In genomic region chr5:108270415-108270814, GRCm38 (mm10) we compare ENCODE assay signal across 8 mouse cellular contexts. TPM values are rescaled to one million over a fixed set of nuclear protein-coding genes. Genes with fewer than 3 reads are reported as not detected.
DNase-seq lines count a peak whose midpoint lies in the region; ATAC-seq and TF ChIP-seq lines count a peak whose summit lies in the region.

No protein-coding gene starts in this region.

- H3K4me3 ChIP-seq in kidney, postnatal 0 days (replicated peaks; ENCODE audit: low read depth, low read length) = peak overlapping the region; percentile 92
- peak overlapping the region; percentile 73 for H3K4me3 ChIP-seq in hindbrain, embryonic 16.5 days (ENCODE audit: low read length)
- H3K4me3 ChIP-seq in midbrain, postnatal 0 days (ENCODE audit: low read depth, low read length) = peak overlapping the region; percentile 94

- 0 out of 2 replicates have a peak, but pooled peaks cover 9% of the 10 kb centered on the region for H3K4me1 ChIP-seq in kidney, postnatal 0 days (replicated peaks; ENCODE audit: insufficient read depth, low read length)
- H3K4me1 ChIP-seq in hindbrain, embryonic 16.5 days (ENCODE audit: control insufficient read depth, insufficient read depth, low read depth, low read length) = peaks cover 32% of the 10 kb centered on the region
- peaks cover 13% of the 10 kb centered on the region; the same call in 1 of the 2 replicates for H3K4me1 ChIP-seq in midbrain, postnatal 0 days (ENCODE audit: insufficient read depth, low read length)

- no peak for TF ChIP-seq CTCF in kidney, postnatal 0 days (IDR thresholded peaks at IDR 0.05; ENCODE audit: low read depth)
- TF ChIP-seq CTCF in midbrain, postnatal 0 days (IDR thresholded peaks at IDR 0.05) = no peak

- no peak overlapping the region for H3K27ac ChIP-seq in kidney, postnatal 0 days
- no peak overlapping the region for H3K27ac ChIP-seq in hindbrain, embryonic 16.5 days (ENCODE audit: low read depth, low read length)
- H3K27ac ChIP-seq in midbrain, postnatal 0 days (ENCODE audit: low read depth, low read length) = no peak overlapping the region

- H3K4me2 ChIP-seq in kidney, postnatal 0 days (ENCODE audit: low read length) = peak overlapping the region; percentile 87
- peak overlapping the region; percentile 86 for H3K4me2 ChIP-seq in hindbrain, embryonic 16.5 days (ENCODE audit: low read length)
- peak overlapping the region; percentile 92 for H3K4me2 ChIP-seq in midbrain, postnatal 0 days (ENCODE audit: low read depth, low read length, poor library complexity, severe bottlenecking)

- DNase-seq in kidney, postnatal 0 days (ENCODE audit: low spot score) = no peak
- no peak for DNase-seq in kidney, adult 9 months
- DNase-seq in c-Kit-positive CD71-positive TER-119-positive erythroid progenitor cells, embryonic 14.5 days (ENCODE audit: low spot score) = peak; percentile 49
- no peak for DNase-seq in midbrain, postnatal 0 days (ENCODE audit: low spot score)
- no peak for DNase-seq in embryo, embryonic 10.5 days (ENCODE audit: low spot score)
- DNase-seq in ovary, postnatal 10 days (ENCODE audit: low spot score) = no peak
- DNase-seq in urinary bladder, postnatal 4 days (ENCODE audit: low spot score in 2 of 2) = no peak

- no peak for ATAC-seq in kidney, postnatal 0 days (replicated peaks; ENCODE audit: low FRiP score, low read depth)
- no peak for ATAC-seq in hindbrain, embryonic 16.5 days
- no peak for ATAC-seq in midbrain, postnatal 0 days (ENCODE audit: low FRiP score)

- H3K27me3 ChIP-seq in kidney, postnatal 0 days (ENCODE audit: insufficient read depth, low read length) = no peaks in the 10 kb centered on the region
- no peaks in the 10 kb centered on the region for H3K27me3 ChIP-seq in hindbrain, embryonic 16.5 days (replicated peaks; ENCODE audit: control insufficient read depth, insufficient read depth, low read length)
- no peaks in the 10 kb centered on the region for H3K27me3 ChIP-seq in midbrain, postnatal 0 days (ENCODE audit: insufficient read depth, low read length)

- peak overlapping the region; percentile 88; the same call in 1 of the 2 replicates for H3K9ac ChIP-seq in kidney, postnatal 0 days (ENCODE audit: low read depth, low read length)
- peak overlapping the region; percentile 41; the same call in 1 of the 2 replicates for H3K9ac ChIP-seq in hindbrain, embryonic 16.5 days (ENCODE audit: low read depth, low read length)
- H3K9ac ChIP-seq in midbrain, postnatal 0 days (replicated peaks; ENCODE audit: low read length, poor library complexity, severe bottlenecking) = no peak overlapping the region; the same call in 1 of the 2 replicates

- H3K9me3 ChIP-seq in kidney, postnatal 0 days (replicated peaks; ENCODE audit: low read length) = no peaks in the 10 kb centered on the region
- no peaks in the 10 kb centered on the region for H3K9me3 ChIP-seq in hindbrain, embryonic 16.5 days (ENCODE audit: control insufficient read depth, low read length)
- H3K9me3 ChIP-seq in midbrain, postnatal 0 days (ENCODE audit: low read length) = no peaks in the 10 kb centered on the region

- WGBS in kidney, postnatal 0 days = 33% methylated on average over 9 of the region's 9 CpGs
- 52% methylated on average over 9 of the region's 9 CpGs for WGBS in hindbrain, embryonic 16.5 days
- 45% methylated on average over 9 of the region's 9 CpGs for WGBS in midbrain, postnatal 0 days

- H3K36me3 ChIP-seq in kidney, postnatal 0 days (ENCODE audit: insufficient read depth, low read length) = no peaks in the 10 kb centered on the region
- no peaks in the 10 kb centered on the region for H3K36me3 ChIP-seq in hindbrain, embryonic 16.5 days (ENCODE audit: control insufficient read depth, insufficient read depth, low read length)
- no peaks in the 10 kb centered on the region for H3K36me3 ChIP-seq in midbrain, postnatal 0 days (ENCODE audit: insufficient read depth, low read length)

RNA-seq across cellular contexts. Expression of gene Dr1, which starts 1.7 kb away (rescaled TPM):
- 42.8 and 44.8 TPM in 2 replicates for polyA plus RNA-seq in kidney, postnatal 0 days (2015; fragmentation: Nextera tagmentation; extraction: Ambion mirVana)
- polyA plus RNA-seq in hindbrain, embryonic 16.5 days (2015; fragmentation: Nextera tagmentation; extraction: Ambion mirVana) = 41.7 and 42.4 TPM in 2 replicates
- total RNA-seq in midbrain, postnatal 0 days (2014; rRNA removed) = 35.1 and 45.7 TPM in 2 replicates
- polyA plus RNA-seq in midbrain, postnatal 0 days (2015; fragmentation: Nextera tagmentation; extraction: Ambion mirVana) = 39.3 and 40.2 TPM in 2 replicates

RNA-seq across cellular contexts. Expression of gene Pigg, which starts 42.0 kb away (rescaled TPM):
- polyA plus RNA-seq in kidney, postnatal 0 days (2015; fragmentation: Nextera tagmentation; extraction: Ambion mirVana) = 4.3 and 5.9 TPM in 2 replicates
- polyA plus RNA-seq in hindbrain, embryonic 16.5 days (2015; fragmentation: Nextera tagmentation; extraction: Ambion mirVana) = 5.1 and 5.3 TPM in 2 replicates
- total RNA-seq in midbrain, postnatal 0 days (2014; rRNA removed) = 6.5 and 6.8 TPM in 2 replicates
- polyA plus RNA-seq in midbrain, postnatal 0 days (2015; fragmentation: Nextera tagmentation; extraction: Ambion mirVana) = 2.2 and 2.4 TPM in 2 replicates
